Mouse (Mus musculus) liver, adult (tissue): Measurements from ENCODE around the gene Mcm3ap.

Experiments
- GATA4 ChIP-seq: IDR thresholded peaks from 2 replicates; pipeline ENCODE4 v1.6.1; 2014; ENCODE audit warnings: mild to moderate bottlenecking, low read length; ENCODE audit not compliant: insufficient replicate concordance

Mcm3ap gene

GRCm38 (mm10) chr10:76541336-76542085, 72.8 kb downstream of the Mcm3ap start:
- TF ChIP-seq GATA4, result no peak

GRCm38 (mm10) chr10:76542636-76543375, 74.1 kb downstream of the Mcm3ap start:
- TF ChIP-seq GATA4, result no peak

- no peak for TF ChIP-seq GATA4
Measured at GRCm38 (mm10) chr10:76546566-76546965, 77.8 kb downstream of the Mcm3ap start.

GRCm38 (mm10) chr10:76548218-76548617, 79.5 kb downstream of the Mcm3ap start:
- TF ChIP-seq GATA4, result no peak

GRCm38 (mm10) chr10:76550458-76550857, 81.7 kb downstream of the Mcm3ap start:
- no peak for TF ChIP-seq GATA4

GRCm38 (mm10) chr10:76551556-76551955, 82.8 kb downstream of the Mcm3ap start:
- no peak for TF ChIP-seq GATA4

- TF ChIP-seq GATA4, result no peak
Measured at GRCm38 (mm10) chr10:76554061-76554460, 85.3 kb downstream of the Mcm3ap start.

- no peak for TF ChIP-seq GATA4
Measured at GRCm38 (mm10) chr10:76561972-76562371, 93.2 kb downstream of the Mcm3ap start, which contains the start of gene Spatc1l. TSS of gene Spatc1l (plus strand) at chr10:76562272.
